Mouse (Mus musculus): ENCODE data around the gene Eif3i. TPM values are rescaled to one million over a fixed set of nuclear protein-coding genes. Genes with fewer than 3 reads are reported as not detected.

Gene Eif3i
- polyA plus RNA-seq (2012; rRNA removed): 185 and 203 TPM in 2 replicates

DNA sequence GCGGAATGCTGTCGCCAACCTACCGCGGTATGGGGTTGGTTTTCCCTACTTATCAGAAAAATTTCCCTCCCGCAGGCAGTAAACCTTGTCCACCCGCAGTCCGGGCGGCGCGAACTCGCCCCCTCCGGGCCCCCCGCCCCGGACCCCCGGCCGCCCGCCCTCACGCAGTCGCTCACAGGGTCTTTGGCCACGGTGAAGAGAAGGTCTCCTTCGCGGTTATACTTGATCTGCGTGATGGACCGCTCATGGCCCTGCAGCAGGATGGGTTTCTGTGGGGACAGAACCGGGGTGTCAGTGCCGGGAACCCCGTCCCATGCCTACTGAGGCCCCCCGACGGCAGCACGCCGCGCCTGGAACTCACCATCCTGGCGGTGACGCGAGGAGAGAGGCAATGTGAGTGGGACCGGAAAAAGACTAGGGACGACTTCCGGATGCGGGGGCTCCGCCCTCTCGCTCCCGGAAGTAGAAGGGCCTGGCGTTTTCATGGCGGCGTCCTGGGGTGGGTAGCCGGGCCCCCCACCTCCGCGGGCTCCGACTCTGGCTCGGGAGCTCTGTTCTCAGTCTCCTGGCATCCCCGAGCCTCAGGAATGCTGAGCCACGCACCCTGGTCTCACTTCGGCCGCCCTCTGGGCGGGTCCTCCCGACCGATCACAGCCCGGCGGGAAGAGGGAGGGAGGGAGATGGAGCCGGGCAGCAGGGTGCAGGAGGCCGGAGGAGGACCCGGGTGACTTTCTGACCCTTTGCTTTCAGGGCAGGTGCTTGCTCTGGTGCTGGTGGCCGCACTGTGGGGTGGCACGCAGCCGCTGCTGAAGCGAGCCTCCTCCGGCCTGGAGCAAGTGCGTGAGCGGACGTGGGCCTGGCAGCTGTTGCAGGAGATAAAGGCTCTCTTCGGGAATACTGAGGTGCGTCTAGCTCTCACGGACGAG lies at the start of gene Eif3i, which contains the start of gene Tmem234:
Gene Eif3i (minus strand): TSS at position 416 of the 926 bp plus-strand sequence.
Gene Tmem234 (plus strand): TSS at position 436 of the 926 bp plus-strand sequence.
- H3K36me3 ChIP-seq (ENCODE audit: control insufficient read depth, insufficient read depth, low read length): peaks cover 10% of the 10 kb centered on the region

DNA sequence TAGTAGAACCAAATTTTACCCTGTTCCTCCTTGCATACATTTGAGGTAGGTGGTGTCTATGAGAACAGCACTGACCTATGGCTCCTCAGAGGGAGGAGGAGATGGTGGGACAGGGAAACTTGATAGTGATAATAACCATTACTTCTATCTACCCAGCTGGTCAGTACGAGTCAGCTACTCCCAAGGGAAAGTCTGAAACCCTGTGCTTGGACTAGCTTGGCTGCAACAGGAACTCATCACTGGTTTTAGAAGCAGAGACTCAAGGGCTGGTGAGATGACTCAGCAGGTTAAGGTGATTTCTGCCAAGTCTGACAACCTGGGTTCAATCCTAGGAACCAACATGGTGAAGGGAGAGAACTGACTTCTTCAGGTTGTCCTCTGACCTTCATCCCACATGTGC lies 48.2 kb upstream of the Eif3i start:
- TF ChIP-seq CTCF (IDR thresholded peaks at IDR 0.05; ENCODE audit: extremely low read depth, insufficient read depth, insufficient read length, insufficient replicate concordance) (no peak), POLR2A (IDR thresholded peaks at IDR 0.05; ENCODE audit: low read depth, low read length) (no peak)
- Histone ChIP-seq H3K27me3 (ENCODE audit: control insufficient read depth, insufficient read depth, low read length) (no peaks in the 10 kb centered on the region), H3K4me3 (ENCODE audit: extremely low read depth, insufficient read depth, insufficient read length) (no peak overlapping the region), H3K36me3 (ENCODE audit: control insufficient read depth, insufficient read depth, low read length) (peaks cover 34% of the 10 kb centered on the region), H3K4me1 (ENCODE audit: control insufficient read depth, insufficient read depth, insufficient read length) (no peaks in the 10 kb centered on the region), H3K27ac (ENCODE audit: insufficient read depth, low read length) (no peak overlapping the region)
- 86% methylated on average over 1 of the region's 1 CpGs for WGBS
- DNase-seq (ENCODE audit: low read depth in 1 of 2, low spot score in 2 of 2): no peak

More for the DNA sequence above, at the start of gene Eif3i, which contains the start of gene Tmem234:
- H3K4me1 ChIP-seq (ENCODE audit: control insufficient read depth, insufficient read depth, insufficient read length): peaks cover 3% of the 10 kb centered on the region; the same call in 1 of the 2 replicates
- H3K4me3 ChIP-seq (ENCODE audit: extremely low read depth, insufficient read depth, insufficient read length): peak within 1 kb of the TSS; percentile 94
- under 1% methylated on average over 74 of the region's 74 CpGs for WGBS
- TF ChIP-seq CTCF (IDR thresholded peaks at IDR 0.05; ENCODE audit: extremely low read depth, insufficient read depth, insufficient read length, insufficient replicate concordance): no peak
- TF ChIP-seq POLR2A (IDR thresholded peaks at IDR 0.05; ENCODE audit: low read depth, low read length): peak; percentile 56
- DNase-seq (ENCODE audit: low read depth in 1 of 2, low spot score in 2 of 2): peak; percentile 68 to 80
- H3K27ac ChIP-seq (ENCODE audit: insufficient read depth, low read length): peak within 1 kb of the TSS; percentile 60
- H3K27me3 ChIP-seq (ENCODE audit: control insufficient read depth, insufficient read depth, low read length): no peaks in the 10 kb centered on the region

GRCm38 (mm10) chr4:129645204-129645603 lies 44.8 kb upstream of the Eif3i start:
- H3K36me3 ChIP-seq (ENCODE audit: control insufficient read depth, insufficient read depth, low read length): peaks cover 18% of the 10 kb centered on the region
- WGBS: 31% methylated on average over 6 of the region's 6 CpGs
- no peak for DNase-seq (ENCODE audit: low read depth in 1 of 2, low spot score in 2 of 2)
- no peaks in the 10 kb centered on the region for H3K27me3 ChIP-seq (ENCODE audit: control insufficient read depth, insufficient read depth, low read length)
- H3K4me1 ChIP-seq (ENCODE audit: control insufficient read depth, insufficient read depth, insufficient read length): no peaks in the 10 kb centered on the region
- H3K27ac ChIP-seq (ENCODE audit: insufficient read depth, low read length): no peak overlapping the region
- TF ChIP-seq CTCF (IDR thresholded peaks at IDR 0.05; ENCODE audit: extremely low read depth, insufficient read depth, insufficient read length, insufficient replicate concordance): no peak
- TF ChIP-seq POLR2A (IDR thresholded peaks at IDR 0.05; ENCODE audit: low read depth, low read length): no peak
- no peak overlapping the region for H3K4me3 ChIP-seq (ENCODE audit: extremely low read depth, insufficient read depth, insufficient read length)

DNA sequence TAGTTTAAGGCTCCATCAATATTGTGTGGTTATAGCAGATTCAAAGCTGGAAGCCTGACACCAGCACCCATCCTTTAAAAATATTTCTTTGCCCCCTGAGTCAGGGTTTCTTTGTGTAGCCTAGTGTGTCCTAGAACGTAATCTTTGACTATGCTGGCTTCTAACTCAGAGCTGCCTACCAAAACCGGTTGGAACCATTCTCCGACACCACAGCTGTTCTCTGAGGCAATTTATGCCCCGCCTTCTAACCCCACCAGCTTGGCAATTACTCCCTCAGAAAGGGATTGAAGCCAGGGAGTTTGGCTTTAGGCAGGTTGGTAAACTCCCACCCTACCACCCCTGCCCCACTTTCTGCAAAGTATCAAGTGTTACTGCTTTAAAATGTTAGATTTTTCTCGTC lies 41.3 kb upstream of the Eif3i start:
- no peak for TF ChIP-seq CTCF (IDR thresholded peaks at IDR 0.05; ENCODE audit: extremely low read depth, insufficient read depth, insufficient read length, insufficient replicate concordance)
- TF ChIP-seq POLR2A (IDR thresholded peaks at IDR 0.05; ENCODE audit: low read depth, low read length): no peak
- no peaks in the 10 kb centered on the region for H3K27me3 ChIP-seq (ENCODE audit: control insufficient read depth, insufficient read depth, low read length)
- no peak for DNase-seq (ENCODE audit: low read depth in 1 of 2, low spot score in 2 of 2)
- peaks cover 13% of the 10 kb centered on the region for H3K36me3 ChIP-seq (ENCODE audit: control insufficient read depth, insufficient read depth, low read length)
- H3K4me3 ChIP-seq (ENCODE audit: extremely low read depth, insufficient read depth, insufficient read length): no peak overlapping the region
- peaks cover 4% of the 10 kb centered on the region; the same call in 1 of the 2 replicates for H3K4me1 ChIP-seq (ENCODE audit: control insufficient read depth, insufficient read depth, insufficient read length)
- 77% methylated on average over 5 of the region's 5 CpGs for WGBS
- no peak overlapping the region for H3K27ac ChIP-seq (ENCODE audit: insufficient read depth, low read length)

GRCm38 (mm10) chr4:129640638-129641467 lies 40.4 kb upstream of the Eif3i start, which contains the start of gene Txlna:
Gene Txlna (minus strand): TSS chr4:129641065.
- Histone ChIP-seq H3K4me1 (ENCODE audit: control insufficient read depth, insufficient read depth, insufficient read length) (peaks cover 4% of the 10 kb centered on the region; the same call in 1 of the 2 replicates), H3K27me3 (ENCODE audit: control insufficient read depth, insufficient read depth, low read length) (no peaks in the 10 kb centered on the region), H3K27ac (ENCODE audit: insufficient read depth, low read length) (peak within 1 kb of the TSS; percentile 90), H3K36me3 (ENCODE audit: control insufficient read depth, insufficient read depth, low read length) (peaks cover 17% of the 10 kb centered on the region), H3K4me3 (ENCODE audit: extremely low read depth, insufficient read depth, insufficient read length) (peak within 1 kb of the TSS; percentile 79)
- TF ChIP-seq CTCF (IDR thresholded peaks at IDR 0.05; ENCODE audit: extremely low read depth, insufficient read depth, insufficient read length, insufficient replicate concordance) (no peak), POLR2A (IDR thresholded peaks at IDR 0.05; ENCODE audit: low read depth, low read length) (peak; percentile 80)
- peak; percentile 88 to 96 for DNase-seq (ENCODE audit: low read depth in 1 of 2, low spot score in 2 of 2)
- under 1% methylated on average over 60 of the region's 60 CpGs for WGBS

DNA sequence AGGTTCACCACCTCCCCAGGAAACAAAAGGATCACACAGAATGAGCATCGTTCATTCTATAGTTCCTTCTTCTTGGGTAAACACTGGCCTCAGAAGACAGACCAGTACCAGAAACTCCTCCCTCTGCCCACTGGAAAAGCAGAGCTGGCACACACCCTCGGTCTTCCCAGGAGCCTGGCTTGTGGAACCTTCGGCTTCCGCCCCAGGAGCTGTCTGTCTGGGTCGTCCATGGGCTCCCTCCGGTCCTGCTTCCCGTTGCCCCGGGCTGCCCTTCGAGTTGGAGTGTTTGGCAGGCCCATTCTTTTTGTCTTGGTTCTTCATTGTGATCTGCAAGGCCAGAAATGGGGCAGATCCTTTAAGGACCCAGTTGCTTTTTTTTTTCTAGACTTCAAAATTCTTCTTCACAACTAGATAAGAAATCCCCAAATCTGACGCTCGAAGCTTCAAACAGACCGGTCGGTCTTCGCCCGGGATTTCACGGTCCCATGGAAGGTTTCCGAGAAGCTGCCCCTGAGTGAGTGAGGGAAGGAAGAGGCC lies 39.7 kb upstream of the Eif3i start:
- 3% methylated on average over 17 of the region's 17 CpGs for WGBS
- Histone ChIP-seq H3K4me1 (ENCODE audit: control insufficient read depth, insufficient read depth, insufficient read length) (peaks cover 4% of the 10 kb centered on the region; the same call in 1 of the 2 replicates), H3K27me3 (ENCODE audit: control insufficient read depth, insufficient read depth, low read length) (no peaks in the 10 kb centered on the region), H3K36me3 (ENCODE audit: control insufficient read depth, insufficient read depth, low read length) (peaks cover 18% of the 10 kb centered on the region), H3K27ac (ENCODE audit: insufficient read depth, low read length) (peak overlapping the region; percentile 90), H3K4me3 (ENCODE audit: extremely low read depth, insufficient read depth, insufficient read length) (peak overlapping the region; percentile 79)
- DNase-seq (ENCODE audit: low read depth in 1 of 2, low spot score in 2 of 2): peak in 1 of 2 experiments; percentile 7
- no peak for TF ChIP-seq CTCF (IDR thresholded peaks at IDR 0.05; ENCODE audit: extremely low read depth, insufficient read depth, insufficient read length, insufficient replicate concordance)
- no peak for TF ChIP-seq POLR2A (IDR thresholded peaks at IDR 0.05; ENCODE audit: low read depth, low read length)
